Mouse (Mus musculus) liver, postnatal 0 days (tissue): ENCODE results near the gene Mrpl21. TPM values are rescaled to one million over a fixed set of nuclear protein-coding genes. Genes with fewer than 3 reads are reported as not detected.

ENCODE experiments used
- ATAC-seq: fragments of 200-750 bp; cut with Nextera tagmentation; 2 replicates; pipeline ENCODE4 v1.8.0; 2017; ENCODE audit warnings: mild to moderate bottlenecking, moderate library complexity
- DNase-seq: peaks from one replicate; pipeline ENCODE4 v3.0.0-alpha.2; 2016
- H3K27ac ChIP-seq: fragments of 300-500 bp; sonication (generic); 2 replicates; pipeline ENCODE4 v1.5.1; 2014; ENCODE audit warnings: antibody characterized with exemption, moderate library complexity, mild to moderate bottlenecking, low read depth
- H3K27me3 ChIP-seq: fragments of 300-500 bp; sonication (generic); 2 replicates; pipeline ENCODE4 v1.6.1; 2014; ENCODE audit warnings: low read length, control low read depth, mixed read lengths; ENCODE audit not compliant: insufficient read depth
- H3K36me3 ChIP-seq: fragments of 300-500 bp; sonication (generic); replicated peaks from 2 replicates; pipeline ENCODE4 v1.6.1; 2014; ENCODE audit warnings: mild to moderate bottlenecking, control low read depth, low read length, moderate library complexity, mixed read lengths; ENCODE audit not compliant: insufficient read depth
- H3K4me1 ChIP-seq: fragments of 300-500 bp; sonication (generic); 2 replicates; pipeline ENCODE4 v1.6.1; 2014; ENCODE audit warnings: antibody characterized with exemption, mild to moderate bottlenecking, control low read depth; ENCODE audit not compliant: insufficient read depth
- H3K4me2 ChIP-seq: fragments of 300-500 bp; sonication (generic); 2 replicates; pipeline ENCODE4 v1.6.1; 2014; ENCODE audit warnings: low read depth, mild to moderate bottlenecking, low read length, moderate library complexity, mixed read lengths
- H3K4me3 ChIP-seq: fragments of 300-500 bp; sonication (generic); 2 replicates; pipeline ENCODE4 v1.5.1; 2014; ENCODE audit warnings: low read depth, low read length
- H3K9ac ChIP-seq: fragments of 300-500 bp; sonication (generic); replicated peaks from 2 replicates; pipeline ENCODE4 v1.6.1; 2014; ENCODE audit warnings: mild to moderate bottlenecking, moderate library complexity
- H3K9me3 ChIP-seq: fragments of 300-500 bp; sonication (generic); 2 replicates; pipeline ENCODE4 v1.6.1; 2016; ENCODE audit warnings: mild to moderate bottlenecking, control low read depth, low read length, mixed read lengths
- CTCF ChIP-seq: sonication (generic); IDR thresholded peaks from 2 replicates; pipeline ENCODE4 v1.5.1; 2016; ENCODE audit warnings: antibody characterized with exemption, low read depth
- EP300 ChIP-seq: IDR thresholded peaks from 2 replicates; pipeline ENCODE4 v1.6.1; 2016; ENCODE audit warnings: antibody characterized with exemption, low read depth, mild to moderate bottlenecking
- WGBS: fragments of 180-500 bp; shearing (Covaris S2); extraction: QIAGEN DNeasy Blood & Tissue Kit; methylation state at CpG from one replicate; pipeline ENCODE4 v1.1.7; 2014; ENCODE audit not compliant: insufficient replicate concordance; 5-methylcytosine and 5-hydroxymethylcytosine counted together
- polyA plus RNA-seq: library from polyadenylated mRNA; unstranded; fragments of >200 nt; fragmentation: Nextera tagmentation; extraction: Ambion mirVana; gene quantifications from 2 replicates; pipeline ENCODE4 v1.2.1, GENCODE M21; 2015

Mrpl21 gene
- polyA plus RNA-seq, 1 experiment from 2014 or later = 45.5 TPM

- no peaks in the 10 kb centered on the region for H3K27me3 ChIP-seq
- no peaks in the 10 kb centered on the region for H3K4me1 ChIP-seq
- H3K27ac ChIP-seq = no peak overlapping the region
- H3K4me2 ChIP-seq = no peak overlapping the region
- no peak for ATAC-seq
- H3K36me3 ChIP-seq = peaks cover 12% of the 10 kb centered on the region
- H3K9ac ChIP-seq = no peak overlapping the region
- H3K4me3 ChIP-seq = no peak overlapping the region
- H3K9me3 ChIP-seq = no peaks in the 10 kb centered on the region
- DNase-seq = no peak
- TF ChIP-seq CTCF (no peak), EP300 (no peak)
- 66% methylated on average over 6 of the region's 6 CpGs for WGBS
Measured at GRCm38 (mm10) chr19:3295245-3295644, 12.5 kb downstream of the Mrpl21 start.

GRCm38 (mm10) chr19:3297034-3297433 lies 14.3 kb downstream of the Mrpl21 start:
- no peak overlapping the region for H3K4me3 ChIP-seq
- TF ChIP-seq CTCF (no peak), EP300 (no peak)
- DNase-seq (no peak), ATAC-seq (no peak)
- H3K9ac ChIP-seq = no peak overlapping the region
- H3K9me3 ChIP-seq = no peaks in the 10 kb centered on the region
- no peaks in the 10 kb centered on the region for H3K27me3 ChIP-seq
- no peak overlapping the region for H3K4me2 ChIP-seq
- H3K4me1 ChIP-seq = no peaks in the 10 kb centered on the region
- no peaks in the 10 kb centered on the region; the same call in 1 of the 2 replicates for H3K36me3 ChIP-seq
- H3K27ac ChIP-seq = no peak overlapping the region

GRCm38 (mm10) chr19:3297775-3298174 lies 15.1 kb downstream of the Mrpl21 start:
- WGBS = 74% methylated on average over 7 of the region's 7 CpGs
- no peak overlapping the region for H3K4me2 ChIP-seq

GRCm38 (mm10) chr19:3304017-3304416 lies 21.3 kb downstream of the Mrpl21 start:
- Histone ChIP-seq H3K4me3 (no peak overlapping the region), H3K27ac (no peak overlapping the region), H3K36me3 (no peaks in the 10 kb centered on the region), H3K9ac (no peak overlapping the region), H3K4me1 (no peaks in the 10 kb centered on the region), H3K27me3 (no peaks in the 10 kb centered on the region), H3K9me3 (no peaks in the 10 kb centered on the region), H3K4me2 (no peak overlapping the region)
- no peak for ATAC-seq
- 53% methylated on average over 4 of the region's 4 CpGs for WGBS
- no peak for DNase-seq
- TF ChIP-seq CTCF (no peak), EP300 (no peak)

More at GRCm38 (mm10) chr19:3297775-3298174, 15.1 kb downstream of the Mrpl21 start:
- TF ChIP-seq CTCF = no peak
- no peaks in the 10 kb centered on the region; the same call in 1 of the 2 replicates for H3K36me3 ChIP-seq
- H3K27me3 ChIP-seq = no peaks in the 10 kb centered on the region
- no peak overlapping the region for H3K9ac ChIP-seq
- no peaks in the 10 kb centered on the region for H3K4me1 ChIP-seq
- no peak overlapping the region for H3K27ac ChIP-seq
- DNase-seq = no peak
- ATAC-seq = no peak
- no peak overlapping the region for H3K4me3 ChIP-seq
- H3K9me3 ChIP-seq = no peaks in the 10 kb centered on the region

- 64% methylated on average over 16 of the region's 16 CpGs for WGBS
- DNase-seq (no peak), ATAC-seq (no peak)
- Histone ChIP-seq H3K9ac (no peak overlapping the region), H3K9me3 (no peaks in the 10 kb centered on the region), H3K27me3 (no peaks in the 10 kb centered on the region), H3K27ac (no peak overlapping the region), H3K36me3 (no peaks in the 10 kb centered on the region), H3K4me3 (no peak overlapping the region), H3K4me1 (no peaks in the 10 kb centered on the region), H3K4me2 (no peak overlapping the region)
- TF ChIP-seq EP300 (no peak), CTCF (no peak)
Measured at GRCm38 (mm10) chr19:3307175-3307949, 24.7 kb downstream of the Mrpl21 start.

GRCm38 (mm10) chr19:3319341-3319740 lies 36.6 kb downstream of the Mrpl21 start:
- Histone ChIP-seq H3K4me1 (peaks cover 34% of the 10 kb centered on the region), H3K9me3 (no peaks in the 10 kb centered on the region), H3K27ac (peak overlapping the region; percentile 90), H3K36me3 (no peaks in the 10 kb centered on the region), H3K27me3 (no peaks in the 10 kb centered on the region), H3K9ac (no peak overlapping the region), H3K4me2 (no peak overlapping the region), H3K4me3 (no peak overlapping the region)
- TF ChIP-seq CTCF (no peak), EP300 (no peak)
- DNase-seq (no peak), ATAC-seq (no peak)
- 60% methylated on average over 2 of the region's 2 CpGs for WGBS
